Mouse (Mus musculus): ENCODE measurements around the gene Socs5. TPM values are rescaled to one million over a fixed set of nuclear protein-coding genes. Genes with fewer than 3 reads are reported as not detected.

The Socs5 gene
- total RNA-seq, 2 experiments from 2014 or later: 11.3 to 14.0 TPM

DNA sequence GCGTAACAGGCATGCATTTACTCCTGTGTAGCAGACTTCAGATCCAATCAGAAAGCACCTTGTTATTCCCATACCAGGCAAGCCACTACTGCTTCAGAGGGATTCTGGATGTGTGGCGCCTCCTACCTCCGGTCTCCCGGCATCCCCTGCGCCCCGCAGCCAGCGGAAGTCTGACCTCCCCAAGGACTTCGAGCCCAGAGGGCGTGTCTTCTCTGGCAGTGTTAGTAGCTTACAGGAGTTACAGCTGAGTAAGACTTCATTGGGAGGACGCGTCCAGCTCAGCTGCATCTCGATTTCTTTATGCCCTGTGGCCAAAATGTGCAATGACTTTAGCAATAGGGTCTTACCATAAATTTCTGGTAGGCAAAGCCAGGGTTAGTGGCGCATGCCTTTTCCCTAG is 50.3 kb downstream of the Socs5 start:
- intact Hi-C loops (cut with DNase I; ENCODE audit: low total_unique reads): no loop called here

GRCm38 (mm10) chr17:87158597-87158996 is 51.1 kb downstream of the Socs5 start:
- DNase-seq: no peak
- intact Hi-C loops (cut with DNase I; ENCODE audit: low total_unique reads): no loop called here

More for the DNA sequence above, 50.3 kb downstream of the Socs5 start:
- peak; percentile 43 for DNase-seq

DNA sequence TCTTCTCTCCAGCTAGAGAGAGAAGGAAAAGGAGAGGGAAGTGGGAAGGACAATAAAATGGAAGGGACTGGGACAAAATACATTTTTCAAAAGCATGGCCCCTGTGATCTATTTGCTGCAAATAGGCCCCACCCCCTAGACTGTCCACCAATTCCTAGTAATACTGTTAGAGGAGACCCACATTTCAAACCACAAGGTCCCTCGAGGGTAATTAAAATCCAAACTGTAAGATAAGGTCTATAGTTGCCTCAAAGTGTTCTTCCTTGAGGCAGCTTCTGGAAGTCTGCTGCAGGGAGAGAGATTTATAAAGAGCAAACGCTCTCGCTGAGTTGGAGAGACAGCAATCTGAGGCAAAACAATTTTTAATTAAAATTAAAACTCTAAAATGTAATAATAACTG is 52.8 kb downstream of the Socs5 start:
- intact Hi-C loops (cut with DNase I; ENCODE audit: low total_unique reads): no loop called here
- no peak for DNase-seq

GRCm38 (mm10) chr17:87164312-87164922 is 56.9 kb downstream of the Socs5 start:
- intact Hi-C loops (cut with DNase I; ENCODE audit: low total_unique reads): no loop called here
- DNase-seq: no peak

DNA sequence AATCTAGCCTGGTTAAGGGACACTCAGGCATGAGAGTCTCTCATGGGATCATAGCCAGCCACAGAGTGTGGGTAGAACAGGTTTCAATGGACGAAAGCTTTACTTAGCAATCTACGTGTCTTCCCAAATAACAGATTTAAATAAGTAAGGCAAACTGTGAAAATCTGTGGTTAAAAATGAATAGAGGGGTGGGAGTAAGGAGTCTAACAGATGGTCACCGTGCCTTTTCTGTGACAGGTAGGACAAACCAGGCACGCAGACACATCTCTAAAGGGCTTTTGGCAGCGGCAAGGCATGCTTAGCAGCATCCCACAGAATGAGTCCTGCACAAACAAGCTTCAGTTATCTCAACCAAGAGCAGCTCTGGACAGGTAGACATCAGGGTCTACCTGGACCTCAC is 59.9 kb downstream of the Socs5 start:
- no peak for DNase-seq
- intact Hi-C loops (cut with DNase I; ENCODE audit: low total_unique reads): no loop called here

DNA sequence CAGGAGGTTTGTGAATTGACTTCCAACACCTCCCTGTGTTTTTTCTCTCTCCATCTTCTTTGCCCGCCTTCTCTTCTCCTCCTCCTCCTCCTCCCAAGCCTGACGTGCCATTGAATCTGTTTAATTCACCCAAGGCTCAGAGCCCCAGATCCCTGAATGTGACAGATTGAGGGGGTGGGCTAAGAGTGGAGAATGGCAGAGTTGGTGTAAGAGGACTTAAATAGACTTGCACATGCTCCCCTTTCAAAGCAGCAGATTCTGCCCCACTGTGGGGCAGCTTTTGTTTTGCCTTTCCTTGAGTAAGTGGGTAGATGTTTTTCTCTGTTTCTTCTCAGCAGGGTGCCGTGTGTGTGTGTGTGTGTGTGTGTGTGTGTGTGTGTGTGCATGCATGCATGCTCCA is 61.6 kb downstream of the Socs5 start:
- no peak for DNase-seq
- intact Hi-C loops (cut with DNase I; ENCODE audit: low total_unique reads): no loop called here

- DNase-seq: no peak
- intact Hi-C loops (cut with DNase I; ENCODE audit: low total_unique reads): no loop called here
Measured at GRCm38 (mm10) chr17:87170364-87170763, 62.9 kb downstream of the Socs5 start.

GRCm38 (mm10) chr17:87172031-87172430 is 64.6 kb downstream of the Socs5 start:
- intact Hi-C loops (cut with DNase I; ENCODE audit: low total_unique reads): no loop called here
- DNase-seq: no peak

DNA sequence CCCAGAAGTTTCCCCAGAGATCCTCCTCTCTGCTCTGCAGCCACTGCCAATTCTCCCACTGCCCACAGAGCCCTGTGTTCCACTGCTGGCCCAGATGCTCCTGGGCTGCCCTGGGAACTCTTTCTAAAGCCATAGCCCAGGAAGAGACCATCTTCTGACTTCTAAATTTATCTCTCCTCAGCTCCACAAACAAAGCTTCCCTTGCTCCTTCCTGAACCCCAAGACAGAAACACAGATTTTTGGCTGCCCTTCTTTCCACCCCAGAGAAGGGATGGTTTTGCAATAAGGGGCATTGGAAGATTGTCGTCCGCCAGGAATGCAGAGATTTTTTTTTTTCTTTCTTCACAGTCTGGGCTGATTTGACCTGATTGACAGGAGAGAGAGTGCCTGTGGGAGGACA is 66.5 kb downstream of the Socs5 start:
- DNase-seq: no peak
- intact Hi-C loops (cut with DNase I; ENCODE audit: low total_unique reads): no loop called here

- intact Hi-C loops (cut with DNase I; ENCODE audit: low total_unique reads): no loop called here
- peak; percentile 42 for DNase-seq
Measured at GRCm38 (mm10) chr17:87174651-87175331, 67.3 kb downstream of the Socs5 start.

DNA sequence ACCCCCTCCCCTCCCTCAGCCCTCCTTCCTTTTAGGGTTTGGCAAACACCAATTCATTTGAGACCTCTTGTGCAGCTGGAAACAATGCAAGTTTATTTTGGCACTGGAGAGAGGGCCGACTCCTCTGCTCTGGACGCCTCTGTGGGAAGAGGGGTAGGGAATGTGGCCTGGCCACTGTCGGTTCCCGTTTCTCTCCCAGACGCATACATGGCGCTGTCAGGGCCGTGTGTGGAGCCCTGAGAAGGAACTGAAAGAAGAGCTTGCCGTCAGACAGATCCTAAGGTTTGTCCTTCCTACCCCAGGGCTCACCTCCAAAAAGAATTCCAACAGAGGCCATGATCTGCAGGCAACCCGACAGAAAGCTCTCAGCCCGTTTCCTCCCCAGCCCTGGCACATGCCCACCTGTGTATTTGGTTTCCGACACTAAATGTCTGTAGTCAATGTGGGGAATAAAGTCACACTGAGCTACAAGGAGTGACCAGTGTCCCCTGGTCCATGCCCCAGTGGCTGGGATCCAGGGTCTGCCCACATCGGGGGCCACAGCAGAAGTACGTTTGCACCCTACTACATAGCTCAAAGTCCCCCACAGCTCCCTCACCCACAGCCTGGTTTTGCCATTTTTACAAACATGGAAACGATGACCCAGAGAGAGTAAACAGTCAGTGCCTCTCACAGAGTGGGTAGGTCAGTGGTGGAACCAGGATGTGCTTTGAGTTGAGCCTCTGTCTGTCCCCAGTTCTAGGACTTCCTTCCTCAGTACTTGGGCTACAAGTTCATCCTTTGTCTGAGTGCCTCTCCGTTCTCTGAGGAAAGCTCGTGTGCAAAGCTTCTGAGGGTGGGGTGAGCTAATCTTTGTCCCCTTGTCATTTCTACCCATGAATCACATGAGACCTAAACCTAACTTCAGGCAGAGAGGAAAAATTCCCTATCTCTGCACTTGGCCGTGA is 68.9 kb downstream of the Socs5 start:
- peak; percentile 31 for DNase-seq
- intact Hi-C loops (cut with DNase I; ENCODE audit: low total_unique reads): no loop called here

DNA sequence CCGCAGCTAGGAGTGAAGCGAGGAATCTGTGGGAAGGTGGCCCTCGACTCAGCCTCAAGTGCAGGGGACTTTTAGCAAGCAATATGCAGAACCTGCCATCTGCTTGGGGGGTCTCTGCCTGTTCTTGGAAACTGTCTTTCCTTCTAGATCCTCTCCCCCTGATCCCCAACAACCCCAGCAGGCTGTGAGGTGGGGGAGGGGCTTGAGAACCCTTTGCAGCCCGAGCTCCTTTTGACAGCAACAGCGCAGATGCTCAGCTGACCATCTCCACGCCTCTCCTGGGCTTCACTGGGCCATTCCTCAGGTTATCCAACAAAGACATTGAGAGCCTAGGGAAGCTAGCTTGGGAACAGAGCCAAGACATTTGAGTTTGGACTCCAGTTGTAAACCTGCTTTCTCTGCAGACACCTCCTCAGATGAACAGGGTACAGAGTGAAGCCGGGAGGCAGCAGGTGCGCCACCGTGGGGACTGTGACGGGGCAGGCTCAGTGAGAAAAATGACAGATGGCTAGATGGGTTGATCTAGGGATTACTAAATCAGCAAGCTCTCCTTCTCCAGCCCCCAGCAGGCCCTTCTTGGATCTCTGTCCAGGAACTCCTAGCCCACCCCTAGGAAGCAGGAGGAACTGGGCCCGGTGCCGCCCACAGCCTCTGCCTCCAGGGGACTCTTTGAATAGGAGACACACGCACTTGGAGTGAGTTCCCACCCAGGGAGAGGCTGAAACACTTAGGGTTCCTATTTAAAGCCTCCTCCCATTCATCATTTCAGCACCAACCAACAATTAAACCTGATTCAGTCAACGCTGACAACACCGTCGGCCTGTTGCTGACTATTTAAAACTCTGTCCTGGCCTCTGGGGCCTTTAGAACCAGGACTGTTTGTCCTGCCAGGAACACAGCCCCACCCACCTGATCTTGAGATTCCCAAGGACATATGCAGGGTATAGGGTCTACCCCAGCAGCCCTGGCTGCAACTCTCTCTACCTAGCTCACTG is 71.4 kb downstream of the Socs5 start:
- intact Hi-C loops (cut with DNase I; ENCODE audit: low total_unique reads): no loop called here
- DNase-seq: no peak

GRCm38 (mm10) chr17:87179939-87180550 is 72.6 kb downstream of the Socs5 start:
- intact Hi-C loops (cut with DNase I; ENCODE audit: low total_unique reads): no loop called here

GRCm38 (mm10) chr17:87181683-87182346 is 74.3 kb downstream of the Socs5 start:
- intact Hi-C loops (cut with DNase I; ENCODE audit: low total_unique reads): no loop called here
- no peak for DNase-seq

More at GRCm38 (mm10) chr17:87179939-87180550, 72.6 kb downstream of the Socs5 start:
- no peak for DNase-seq

DNA sequence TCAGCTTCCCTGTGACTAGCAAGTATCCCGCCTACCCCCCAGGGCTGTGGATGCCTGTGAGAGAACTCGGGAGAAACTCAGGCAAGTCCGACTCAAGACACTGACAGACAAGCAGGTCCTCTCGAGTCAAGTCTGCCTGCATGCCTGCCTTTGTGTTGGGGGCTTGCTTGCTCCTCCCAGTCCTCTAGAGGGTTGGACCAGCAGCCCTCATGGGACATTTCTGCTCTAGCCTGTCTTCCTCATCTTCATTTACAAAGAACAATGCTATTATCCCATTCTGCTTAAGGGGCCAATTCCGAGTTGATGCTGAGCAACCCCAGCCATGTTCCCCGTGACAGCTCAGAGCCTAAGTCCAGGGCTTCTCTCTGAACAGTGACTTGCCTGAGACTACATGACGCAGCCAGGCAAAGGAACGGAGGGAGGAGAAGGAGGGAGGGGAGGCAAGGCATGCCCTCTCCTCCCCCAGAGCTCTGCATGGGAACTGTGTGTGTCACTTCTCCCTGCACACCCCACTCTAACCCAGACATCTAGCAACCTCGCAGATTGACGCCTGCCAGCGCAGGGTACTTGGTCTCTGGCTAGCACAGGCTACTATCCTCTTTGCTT is 78.1 kb downstream of the Socs5 start:
- intact Hi-C loops (cut with DNase I; ENCODE audit: low total_unique reads): no loop called here
- DNase-seq: no peak

DNA sequence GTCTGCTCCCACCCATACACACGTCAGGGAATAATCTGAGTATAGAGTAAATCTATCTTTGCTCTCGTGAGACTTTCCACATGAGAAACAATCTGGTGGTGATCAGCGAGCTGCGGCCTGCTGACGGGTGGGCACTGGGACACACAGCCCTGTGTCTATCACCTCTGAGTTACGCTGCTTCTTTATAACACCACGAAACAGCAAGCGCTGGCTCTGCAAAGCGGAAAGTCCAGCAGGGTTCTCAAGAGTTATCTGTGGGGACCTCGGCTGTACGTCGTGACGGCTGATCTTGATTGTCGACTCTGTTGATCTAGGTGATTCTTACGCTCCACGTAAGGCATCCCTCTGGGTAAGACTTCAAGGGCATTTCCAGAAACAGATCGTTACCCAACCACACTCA is 79.5 kb downstream of the Socs5 start:
- intact Hi-C loops (cut with DNase I; ENCODE audit: low total_unique reads): no loop called here
- no peak for DNase-seq

All from gastrocnemius, postnatal 14 days (tissue).